26 mouse cellular contexts compared by ENCODE assay signal in the genomic region with DNA sequence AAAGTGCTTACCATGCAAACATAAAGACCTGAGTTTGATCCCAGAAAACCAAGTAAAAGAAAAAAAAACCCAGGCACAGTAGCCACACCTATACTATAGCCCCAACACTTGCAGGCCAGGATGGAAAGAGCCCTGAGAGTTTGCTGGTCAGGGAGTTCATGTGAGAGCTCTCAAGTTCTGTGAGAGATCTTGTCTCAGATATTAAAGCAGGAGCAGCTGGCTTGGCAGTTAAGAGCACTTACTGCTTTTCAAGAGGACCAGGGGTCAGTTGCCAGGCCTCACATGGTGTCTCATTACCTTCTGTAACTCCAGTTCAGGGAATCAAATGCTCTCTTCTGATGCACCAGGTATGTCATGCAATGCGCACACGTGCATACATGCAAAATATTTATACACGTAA. TPM values are rescaled to one million over a fixed set of nuclear protein-coding genes. Genes with fewer than 3 reads are reported as not detected.
DNase-seq lines count a peak whose midpoint lies in the region; ATAC-seq and TF ChIP-seq lines count a peak whose summit lies in the region.
"Had no signal": no experiment of that assay in that cellular context is flagged by ENCODE, and none has a peak within 500 bp of the region (broad histone marks: within the 10 kb centered on the region; RNA-seq: fewer than 3 reads in every experiment).

No protein-coding gene starts in this region.

- no peak overlapping the region for H3K27ac ChIP-seq in forebrain, embryonic 11.5 days (ENCODE audit: low read depth, low read length)
- H3K27ac ChIP-seq in forebrain, embryonic 13.5 days, result no peak overlapping the region
- H3K27ac ChIP-seq in intestine, embryonic 16.5 days (ENCODE audit: low read length), result peak overlapping the region; percentile 59
- H3K27ac ChIP-seq in macrophage, result peak overlapping the region; percentile 52
- no peak overlapping the region for H3K27ac ChIP-seq in stomach, postnatal 0 days (replicated peaks)
- H3K27ac ChIP-seq: embryonic facial prominence, embryonic 13.5 days; limb, embryonic 13.5 days had no signal

- no peak for TF ChIP-seq CTCF in stomach, postnatal 0 days (IDR thresholded peaks at IDR 0.05; ENCODE audit: low read depth)

- H3K4me3 ChIP-seq in forebrain, embryonic 11.5 days (ENCODE audit: low read depth, low read length), result no peak overlapping the region
- no peak overlapping the region for H3K4me3 ChIP-seq in forebrain, embryonic 13.5 days
- no peak overlapping the region for H3K4me3 ChIP-seq in intestine, embryonic 16.5 days (ENCODE audit: low read length)
- H3K4me3 ChIP-seq in macrophage (ENCODE audit: inconsistent target), result no peak overlapping the region
- no peak overlapping the region for H3K4me3 ChIP-seq in stomach, postnatal 0 days (ENCODE audit: low read depth, low read length)
- H3K4me3 ChIP-seq: embryonic facial prominence, embryonic 13.5 days; hindbrain, embryonic 12.5 days; limb, embryonic 13.5 days had no signal

- H3K9me3 ChIP-seq in forebrain, embryonic 11.5 days (ENCODE audit: control insufficient read depth, low read length), result no peaks in the 10 kb centered on the region
- no peaks in the 10 kb centered on the region for H3K9me3 ChIP-seq in forebrain, embryonic 13.5 days (replicated peaks)
- H3K9me3 ChIP-seq in intestine, embryonic 16.5 days (ENCODE audit: control insufficient read depth, low read length), result no peaks in the 10 kb centered on the region
- no peaks in the 10 kb centered on the region for H3K9me3 ChIP-seq in stomach, postnatal 0 days (ENCODE audit: control insufficient read depth, low read length)
- H3K9me3 ChIP-seq: embryonic facial prominence, embryonic 13.5 days; hindbrain, embryonic 12.5 days; limb, embryonic 13.5 days had no signal

- H3K4me1 ChIP-seq in forebrain, embryonic 11.5 days (replicated peaks; ENCODE audit: control insufficient read depth, insufficient read depth, low read length), result 0 out of 2 replicates have a peak, but pooled peaks cover 7% of the 10 kb centered on the region
- peaks cover 18% of the 10 kb centered on the region for H3K4me1 ChIP-seq in forebrain, embryonic 13.5 days
- H3K4me1 ChIP-seq in intestine, embryonic 16.5 days (ENCODE audit: control insufficient read depth, insufficient read depth, low read length), result peaks cover 8% of the 10 kb centered on the region
- peaks cover 2% of the 10 kb centered on the region for H3K4me1 ChIP-seq in stomach, postnatal 0 days (replicated peaks; ENCODE audit: control insufficient read depth, insufficient read depth)

- TF ChIP-seq EP300 in stomach, postnatal 0 days (optimal IDR thresholded peaks at IDR 0.05), result no peak

- H3K36me3 ChIP-seq in forebrain, embryonic 11.5 days (ENCODE audit: control insufficient read depth, insufficient read depth, low read length), result no peaks in the 10 kb centered on the region
- H3K36me3 ChIP-seq in forebrain, embryonic 13.5 days (ENCODE audit: poor library complexity, severe bottlenecking), result peaks cover 5% of the 10 kb centered on the region
- H3K36me3 ChIP-seq in intestine, embryonic 16.5 days (ENCODE audit: control insufficient read depth, insufficient read depth, low read length), result no peaks in the 10 kb centered on the region
- peaks cover 6% of the 10 kb centered on the region; the same call in 1 of the 2 replicates for H3K36me3 ChIP-seq in macrophage (ENCODE audit: inconsistent target)
- H3K36me3 ChIP-seq in stomach, postnatal 0 days (ENCODE audit: control insufficient read depth, insufficient read depth, low read length), result 0 out of 2 replicates have a peak, but pooled peaks cover 3% of the 10 kb centered on the region

- H3K79me2 ChIP-seq in macrophage (ENCODE audit: inconsistent target), result peaks cover 32% of the 10 kb centered on the region

- no peak overlapping the region for H3K9ac ChIP-seq in forebrain, embryonic 11.5 days (ENCODE audit: low read length)
- no peak overlapping the region for H3K9ac ChIP-seq in forebrain, embryonic 13.5 days
- no peak overlapping the region for H3K9ac ChIP-seq in intestine, embryonic 16.5 days (ENCODE audit: low read depth, low read length)
- no peak overlapping the region for H3K9ac ChIP-seq in stomach, postnatal 0 days (ENCODE audit: low read length)
- H3K9ac ChIP-seq: embryonic facial prominence, embryonic 13.5 days; hindbrain, embryonic 12.5 days; limb, embryonic 13.5 days had no signal

- ATAC-seq in forebrain, embryonic 11.5 days (replicated peaks; ENCODE audit: low FRiP score), result no peak
- ATAC-seq in forebrain, embryonic 13.5 days, result no peak
- ATAC-seq in intestine, embryonic 16.5 days, result no peak
- ATAC-seq in stomach, postnatal 0 days (ENCODE audit: low FRiP score, low TSS enrichment), result no peak
- ATAC-seq: forebrain, embryonic 16.5 days had no signal

- peak; percentile 40 for DNase-seq in forebrain, embryonic 11.5 days (ENCODE audit: low spot score)
- DNase-seq in lung, adult 18-20 months, result peak; percentile 62 to 67
- no peak for DNase-seq in lung, postnatal 14 days
- DNase-seq in stomach, postnatal 0 days (ENCODE audit: low spot score), result no peak
- no peak for DNase-seq in embryo, embryonic 9.5 days (ENCODE audit: extremely low spot score)
- DNase-seq: kidney, adult 9 months; kidney, postnatal 4 days; thymus, postnatal 25 days had no signal

- no peak overlapping the region for H3K4me2 ChIP-seq in forebrain, embryonic 11.5 days (ENCODE audit: low read depth, low read length, severe bottlenecking)
- no peak overlapping the region for H3K4me2 ChIP-seq in forebrain, embryonic 13.5 days
- H3K4me2 ChIP-seq in intestine, embryonic 16.5 days (ENCODE audit: low read depth, low read length), result no peak overlapping the region
- H3K4me2 ChIP-seq in stomach, postnatal 0 days (replicated peaks; ENCODE audit: low read depth), result no peak overlapping the region
- H3K4me2 ChIP-seq: embryonic facial prominence, embryonic 13.5 days; hindbrain, embryonic 12.5 days; limb, embryonic 13.5 days had no signal

- no peaks in the 10 kb centered on the region for H3K27me3 ChIP-seq in forebrain, embryonic 11.5 days (ENCODE audit: control insufficient read depth, insufficient read depth, low read length)
- no peaks in the 10 kb centered on the region for H3K27me3 ChIP-seq in forebrain, embryonic 13.5 days
- no peaks in the 10 kb centered on the region for H3K27me3 ChIP-seq in intestine, embryonic 16.5 days (replicated peaks; ENCODE audit: control insufficient read depth, insufficient read depth, low read length)
- H3K27me3 ChIP-seq in stomach, postnatal 0 days (ENCODE audit: control insufficient read depth, insufficient read depth, low read length), result no peaks in the 10 kb centered on the region
- H3K27me3 ChIP-seq: embryonic facial prominence, embryonic 13.5 days; hindbrain, embryonic 12.5 days; limb, embryonic 13.5 days had no signal

- 96% methylated on average over 3 of the region's 3 CpGs for WGBS in forebrain, embryonic 11.5 days
- 94% methylated on average over 3 of the region's 3 CpGs for WGBS in forebrain, embryonic 13.5 days
- WGBS in intestine, embryonic 16.5 days, result 95% methylated on average over 3 of the region's 3 CpGs
- 79% methylated on average over 3 of the region's 3 CpGs for WGBS in macrophage (ENCODE audit: missing documents)
- 93% methylated on average over 3 of the region's 3 CpGs for WGBS in stomach, postnatal 0 days

RNA-seq across cellular contexts. Expression of a gene that starts 1.5 kb away (rescaled TPM):
- 410 and 508 TPM in 2 replicates for polyA plus RNA-seq in forebrain, embryonic 11.5 days (2014; fragmentation: Nextera tagmentation; extraction: Ambion mirVana)
- polyA plus RNA-seq in forebrain, embryonic 13.5 days (2015; fragmentation: Nextera tagmentation; extraction: Ambion mirVana), result 483 and 508 TPM in 2 replicates
- 354 and 363 TPM in 2 replicates for polyA plus RNA-seq in intestine, embryonic 16.5 days (2015; fragmentation: Nextera tagmentation; extraction: Ambion mirVana)
- 100 to 1,000 TPM; 153 to 413 (median 282) TPM for total RNA-seq in macrophage (2018; cell fraction: chromatin; rRNA removed)
- total RNA-seq in macrophage (2018; cell fraction: cytosol; rRNA removed), result 100 to 1,000 TPM; 299 to 454 (median 389) TPM
- total RNA-seq in macrophage (2018; cell fraction: nucleus; rRNA removed), result 100 to 1,000 TPM; 187 to 398 (median 299) TPM
- polyA plus RNA-seq in macrophage (2018), result 139 to 347 TPM (median 316 TPM) in 3 replicates
- 345 and 374 TPM in 2 replicates for polyA plus RNA-seq in stomach, postnatal 0 days (2015; fragmentation: Nextera tagmentation; extraction: Ambion mirVana)

RNA-seq across cellular contexts. Expression of a gene that starts 1.7 kb away (rescaled TPM):
- 0.40 and 0.84 TPM in 2 replicates for polyA plus RNA-seq in forebrain, embryonic 11.5 days (2014; fragmentation: Nextera tagmentation; extraction: Ambion mirVana)
- polyA plus RNA-seq in forebrain, embryonic 13.5 days (2015; fragmentation: Nextera tagmentation; extraction: Ambion mirVana), result 0.35 TPM in 1 of 2 replicates, not detected in the other
- 0.20 and 0.40 TPM in 2 replicates for polyA plus RNA-seq in intestine, embryonic 16.5 days (2015; fragmentation: Nextera tagmentation; extraction: Ambion mirVana)
- not detected for total RNA-seq in macrophage (2018; cell fraction: chromatin; rRNA removed)
- total RNA-seq in macrophage (2018; cell fraction: cytosol; rRNA removed), result not detected
- total RNA-seq in macrophage (2018; cell fraction: nucleus; rRNA removed), result not detected
- not detected in 3 replicates for polyA plus RNA-seq in macrophage (2018)
- not detected in 2 replicates for polyA plus RNA-seq in stomach, postnatal 0 days (2015; fragmentation: Nextera tagmentation; extraction: Ambion mirVana)
- total RNA-seq: adrenal gland, adult 18-20 months; gastrocnemius, postnatal 4 days; layer of hippocampus, postnatal 14 days; left cerebral cortex, postnatal 14 days; megakaryocyte-erythroid progenitor cell, adult 5-6 weeks; midbrain, postnatal 0 days; neutrophil, adult 5-6 weeks had no signal
- polyA plus RNA-seq: C2C12; cortical plate, adult 2 months; embryonic facial prominence, embryonic 13.5 days; forebrain, embryonic 16.5 days; heart, postnatal 0 days; hindbrain, embryonic 12.5 days; midbrain, postnatal 0 days; testis, adult 2 months had no signal

RNA-seq across cellular contexts. Expression of a gene that starts 16.4 kb away (rescaled TPM):
- 14.0 and 14.9 TPM in 2 replicates for polyA plus RNA-seq in forebrain, embryonic 11.5 days (2014; fragmentation: Nextera tagmentation; extraction: Ambion mirVana)
- polyA plus RNA-seq in forebrain, embryonic 13.5 days (2015; fragmentation: Nextera tagmentation; extraction: Ambion mirVana), result 16.1 and 17.5 TPM in 2 replicates
- 7.4 and 7.8 TPM in 2 replicates for polyA plus RNA-seq in intestine, embryonic 16.5 days (2015; fragmentation: Nextera tagmentation; extraction: Ambion mirVana)
- 100 to 1,000 TPM in 20 of 26 experiments, 10 to 100 TPM in 6; 71.0 to 222 (median 122) TPM for total RNA-seq in macrophage (2018; cell fraction: chromatin; rRNA removed)
- 10 to 100 TPM in 24 of 26 experiments, 1 to 10 TPM in 2; 8.2 to 26.3 (median 17.5) TPM for total RNA-seq in macrophage (2018; cell fraction: cytosol; rRNA removed)
- 100 to 1,000 TPM in 2 of 26 experiments, 10 to 100 TPM in 24; 28.0 to 116 (median 53.6) TPM for total RNA-seq in macrophage (2018; cell fraction: nucleus; rRNA removed)
- 8.7 to 17.9 TPM (median 11.5 TPM) in 3 replicates for polyA plus RNA-seq in macrophage (2018)
- polyA plus RNA-seq in stomach, postnatal 0 days (2015; fragmentation: Nextera tagmentation; extraction: Ambion mirVana), result 5.2 and 6.0 TPM in 2 replicates

RNA-seq across cellular contexts. Expression of a gene that starts 18.6 kb away (rescaled TPM):
- polyA plus RNA-seq in forebrain, embryonic 11.5 days (2014; fragmentation: Nextera tagmentation; extraction: Ambion mirVana), result 20.5 and 22.8 TPM in 2 replicates
- 144 and 174 TPM in 2 replicates for polyA plus RNA-seq in forebrain, embryonic 13.5 days (2015; fragmentation: Nextera tagmentation; extraction: Ambion mirVana)
- polyA plus RNA-seq in intestine, embryonic 16.5 days (2015; fragmentation: Nextera tagmentation; extraction: Ambion mirVana), result 4.4 TPM in 2 replicates
- not detected for total RNA-seq in macrophage (2018; cell fraction: chromatin; rRNA removed)
- total RNA-seq in macrophage (2018; cell fraction: cytosol; rRNA removed), result not detected
- not detected for total RNA-seq in macrophage (2018; cell fraction: nucleus; rRNA removed)
- not detected in 3 replicates for polyA plus RNA-seq in macrophage (2018)
- 2.3 and 2.7 TPM in 2 replicates for polyA plus RNA-seq in stomach, postnatal 0 days (2015; fragmentation: Nextera tagmentation; extraction: Ambion mirVana)
- total RNA-seq: gastrocnemius, postnatal 4 days; megakaryocyte-erythroid progenitor cell, adult 5-6 weeks; neutrophil, adult 5-6 weeks had no signal
- polyA plus RNA-seq: C2C12; heart, postnatal 0 days had no signal

RNA-seq across cellular contexts. Expression of a gene that starts 32.4 kb away (rescaled TPM):
- polyA plus RNA-seq in forebrain, embryonic 11.5 days (2014; fragmentation: Nextera tagmentation; extraction: Ambion mirVana), result 55.9 and 62.4 TPM in 2 replicates
- polyA plus RNA-seq in forebrain, embryonic 13.5 days (2015; fragmentation: Nextera tagmentation; extraction: Ambion mirVana), result 75.6 and 82.9 TPM in 2 replicates
- polyA plus RNA-seq in intestine, embryonic 16.5 days (2015; fragmentation: Nextera tagmentation; extraction: Ambion mirVana), result 58.6 and 62.1 TPM in 2 replicates
- 10 to 100 TPM in 1 of 26 experiments, 1 to 10 TPM in 25; 2.6 to 10.1 (median 5.6) TPM for total RNA-seq in macrophage (2018; cell fraction: chromatin; rRNA removed)
- 10 to 100 TPM; 17.5 to 26.2 (median 20.6) TPM for total RNA-seq in macrophage (2018; cell fraction: cytosol; rRNA removed)
- total RNA-seq in macrophage (2018; cell fraction: nucleus; rRNA removed), result 10 to 100 TPM in 12 of 26 experiments, 1 to 10 TPM in 14; 4.6 to 17.1 (median 9.2) TPM
- polyA plus RNA-seq in macrophage (2018), result 7.6 to 26.0 TPM (median 19.4 TPM) in 3 replicates
- polyA plus RNA-seq in stomach, postnatal 0 days (2015; fragmentation: Nextera tagmentation; extraction: Ambion mirVana), result 37.9 and 39.9 TPM in 2 replicates

Comparison
In these comparisons a context has a peak if more than half of its experiments do, and no peak if none do; other contexts are left out.
1. DNase-seq: peak in forebrain, embryonic 11.5 days (single experiment) and lung, adult 18-20 months (2 of 2); none in lung, postnatal 14 days (single experiment), stomach, postnatal 0 days (single experiment) and embryo, embryonic 9.5 days (single experiment).
2. H3K27ac ChIP-seq: peak in intestine, embryonic 16.5 days (single experiment) and macrophage (single experiment); none in forebrain, embryonic 11.5 days (single experiment), forebrain, embryonic 13.5 days (single experiment) and stomach, postnatal 0 days (single experiment).